Mouse (Mus musculus) C2C12 (cell line): ENCODE results near the gene Gtf2ird1. TPM values are rescaled to one million over a fixed set of nuclear protein-coding genes. Genes with fewer than 3 reads are reported as not detected.
A peak's percentile ranks its signal among the peaks of the same experiment; 100 is the strongest.

Source experiments
- H3K27me3 ChIP-seq: one replicate; pipeline ENCODE4 v1.6.1; 2011; ENCODE audit not compliant: control insufficient read depth, insufficient read depth, insufficient read length
- H3K36me3 ChIP-seq: one replicate; pipeline ENCODE4 v1.6.1; 2011; ENCODE audit not compliant: control insufficient read depth, insufficient read depth
- H3K4me3 ChIP-seq: one replicate; pipeline ENCODE4 v1.5.1; 2011; ENCODE audit warnings: mild to moderate bottlenecking, control low read depth; ENCODE audit not compliant: poor library complexity, insufficient read depth, severe bottlenecking
- H3K79me2 ChIP-seq: one replicate; pipeline ENCODE4 v1.6.1; 2011; ENCODE audit not compliant: control insufficient read depth, insufficient read depth
- H3K79me3 ChIP-seq: one replicate; pipeline ENCODE4 v1.6.1; 2011; ENCODE audit warnings: low read depth, control low read depth
- H3ac ChIP-seq: one replicate; pipeline ENCODE3; 2011; ENCODE audit warnings: low read depth; ENCODE audit not compliant: control insufficient read depth, insufficient read length
- CEBPB ChIP-seq: IDR thresholded peaks from one replicate; pipeline ENCODE4 v1.6.1; 2011; ENCODE audit warnings: low read depth, mild to moderate bottlenecking, control low read depth, moderate library complexity
- CTCF ChIP-seq: IDR thresholded peaks from one replicate; pipeline ENCODE4 v1.5.1; 2011; ENCODE audit not compliant: control insufficient read depth, insufficient read depth, insufficient read length
- FOSL1 ChIP-seq: IDR thresholded peaks from one replicate; pipeline ENCODE4 v1.8.0; 2011; ENCODE audit warnings: mild to moderate bottlenecking, low read length; ENCODE audit not compliant: poor library complexity, insufficient read depth, severe bottlenecking
- MAX ChIP-seq: IDR thresholded peaks from one replicate; pipeline ENCODE4 v1.6.1; 2011; ENCODE audit warnings: mild to moderate bottlenecking, control low read depth
- MYOD1 ChIP-seq: IDR thresholded peaks from one replicate; pipeline ENCODE4 v1.6.1; 2011; ENCODE audit warnings: low read depth; ENCODE audit not compliant: control insufficient read depth, insufficient read length
- MYOG ChIP-seq: IDR thresholded peaks from one replicate; pipeline ENCODE4 v1.6.1; 2011; ENCODE audit not compliant: control insufficient read depth, insufficient read length; ENCODE audit errors: extremely low read depth
- USF1 ChIP-seq: IDR thresholded peaks from one replicate; pipeline ENCODE4 v1.6.1; 2011; ENCODE audit warnings: low read depth, mild to moderate bottlenecking, control low read depth, moderate library complexity
- polyA plus RNA-seq: library from polyadenylated mRNA; unstranded; fragments of >200 nt; fragmentation: generic; extraction: Trizol; gene quantifications from one replicate; pipeline ENCODE4 v1.2.1, GENCODE M21; 2012; ENCODE audit warnings: missing spikeins

The Gtf2ird1 gene
- polyA plus RNA-seq, 1 experiment = 48.6 TPM

- no peaks in the 10 kb centered on the region for H3K27me3 ChIP-seq
- H3ac ChIP-seq = no peak overlapping the region
- peaks cover 20% of the 10 kb centered on the region for H3K79me2 ChIP-seq
- no peak overlapping the region for H3K4me3 ChIP-seq
- TF ChIP-seq USF1 (peak; percentile 85), MYOG (no peak), FOSL1 (peak; percentile 37)
- peaks cover 75% of the 10 kb centered on the region for H3K36me3 ChIP-seq
- peaks cover 1% of the 10 kb centered on the region for H3K79me3 ChIP-seq
Observed at GRCm38 (mm10) chr5:134408119-134408518, 48.4 kb downstream of the Gtf2ird1 start.

DNA sequence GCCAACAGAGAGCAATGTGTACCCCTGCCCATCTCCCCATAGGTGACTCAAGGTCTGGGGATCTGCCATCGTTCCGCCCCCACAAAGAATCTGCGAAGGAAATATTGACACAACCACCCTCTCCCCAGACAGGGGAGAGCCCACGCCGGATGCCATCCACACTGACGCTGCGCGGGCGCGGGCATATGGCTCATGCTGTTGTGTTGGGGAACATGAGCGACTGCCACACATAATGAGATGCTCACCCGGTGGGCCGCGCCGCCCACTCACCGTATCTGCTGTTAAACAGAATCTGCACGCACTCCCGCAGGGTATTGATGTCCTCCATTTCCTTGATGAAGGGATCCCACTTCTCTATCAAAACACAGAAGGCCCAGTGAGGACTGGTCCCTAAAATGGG, 54.7 kb downstream of the Gtf2ird1 start:
- no peak overlapping the region for H3K4me3 ChIP-seq
- TF ChIP-seq MAX = no peak
- TF ChIP-seq CTCF = no peak
- TF ChIP-seq MYOD1 = no peak
- TF ChIP-seq MYOG = no peak
- no peak for TF ChIP-seq CEBPB
- no peak for TF ChIP-seq USF1
- TF ChIP-seq FOSL1 = no peak
- H3K79me3 ChIP-seq = no peaks in the 10 kb centered on the region
- no peaks in the 10 kb centered on the region for H3K79me2 ChIP-seq
- no peaks in the 10 kb centered on the region for H3K27me3 ChIP-seq
- peaks cover 50% of the 10 kb centered on the region for H3K36me3 ChIP-seq
- no peak overlapping the region for H3ac ChIP-seq

GRCm38 (mm10) chr5:134397434-134398163, 58.9 kb downstream of the Gtf2ird1 start:
- Histone ChIP-seq H3ac (no peak overlapping the region), H3K4me3 (no peak overlapping the region), H3K27me3 (no peaks in the 10 kb centered on the region), H3K36me3 (peaks cover 41% of the 10 kb centered on the region), H3K79me3 (no peaks in the 10 kb centered on the region), H3K79me2 (no peaks in the 10 kb centered on the region)
- TF ChIP-seq MAX = no peak
- TF ChIP-seq CEBPB = no peak
- no peak for TF ChIP-seq CTCF
- TF ChIP-seq USF1 = no peak
- no peak for TF ChIP-seq FOSL1
- no peak for TF ChIP-seq MYOD1
- no peak for TF ChIP-seq MYOG

DNA sequence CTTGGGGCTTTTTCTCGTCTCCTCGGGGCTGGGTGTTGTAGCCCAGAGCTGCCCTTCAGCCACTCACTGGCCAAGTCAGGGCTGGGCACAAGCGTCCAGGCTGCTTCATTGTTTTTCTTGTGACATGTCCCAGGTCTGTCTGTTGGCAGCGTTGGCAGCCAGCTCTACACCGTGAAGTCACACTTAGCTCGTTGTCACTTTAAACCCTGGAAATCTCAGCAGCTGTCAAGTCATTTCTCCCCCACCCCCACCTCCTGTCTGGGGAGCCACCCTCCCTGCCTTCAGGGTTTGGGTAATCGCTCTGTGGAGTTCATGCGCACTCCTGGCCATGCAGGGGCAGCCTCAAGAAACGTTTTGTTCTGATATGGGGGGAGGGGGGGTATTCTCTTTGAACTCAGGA, 60.0 kb downstream of the Gtf2ird1 start:
- TF ChIP-seq USF1 (no peak), CTCF (no peak), CEBPB (no peak), MAX (no peak), MYOD1 (no peak), MYOG (no peak), FOSL1 (no peak)
- H3K36me3 ChIP-seq = peaks cover 52% of the 10 kb centered on the region

DNA sequence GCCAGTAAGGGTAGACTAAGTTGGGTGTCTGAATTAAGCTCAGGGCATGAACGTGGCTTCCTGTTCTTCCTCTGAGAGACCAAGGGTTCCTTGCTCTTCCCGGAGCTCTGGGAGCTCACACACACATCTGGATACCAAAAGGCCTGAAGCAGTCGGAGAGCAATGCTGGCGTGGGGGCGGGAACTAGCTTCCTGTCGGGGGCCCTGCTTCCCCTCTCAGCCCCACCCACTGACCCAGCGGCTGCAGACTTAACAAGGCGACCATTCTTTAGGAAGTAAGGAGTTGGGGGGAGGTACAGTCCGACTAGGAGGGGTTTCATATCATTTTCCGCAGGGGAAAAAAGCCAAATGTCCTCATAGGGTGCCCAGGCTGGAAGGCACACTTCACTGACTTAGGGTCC, 61.9 kb downstream of the Gtf2ird1 start:
- peaks cover 57% of the 10 kb centered on the region for H3K36me3 ChIP-seq

More for the DNA sequence above, 60.0 kb downstream of the Gtf2ird1 start:
- no peaks in the 10 kb centered on the region for H3K79me3 ChIP-seq
- H3K4me3 ChIP-seq = no peak overlapping the region
- H3ac ChIP-seq = no peak overlapping the region
- H3K79me2 ChIP-seq = no peaks in the 10 kb centered on the region
- no peaks in the 10 kb centered on the region for H3K27me3 ChIP-seq

DNA sequence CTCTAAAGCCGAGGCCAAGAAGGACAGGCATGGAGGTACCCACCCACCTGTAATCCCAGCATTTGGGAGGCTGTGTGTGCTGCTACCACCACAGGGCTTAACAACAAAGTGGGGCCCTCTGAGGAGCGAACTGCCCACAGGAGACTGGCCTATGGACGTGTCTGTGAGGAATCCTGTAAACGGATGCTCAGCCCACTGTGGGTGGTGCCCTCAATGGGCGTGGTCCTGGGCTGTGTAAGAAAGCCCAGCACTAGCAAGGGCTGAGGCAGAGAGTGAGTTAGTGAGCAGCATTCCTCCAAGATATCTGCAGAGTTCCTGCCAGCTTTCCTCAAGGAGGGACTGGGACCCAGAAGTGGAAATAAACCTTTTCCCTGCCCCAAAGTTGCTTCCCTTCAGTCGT, 62.9 kb downstream of the Gtf2ird1 start:
- no peak overlapping the region for H3ac ChIP-seq
- H3K79me2 ChIP-seq = no peaks in the 10 kb centered on the region
- H3K79me3 ChIP-seq = no peaks in the 10 kb centered on the region
- no peaks in the 10 kb centered on the region for H3K27me3 ChIP-seq
- H3K36me3 ChIP-seq = peaks cover 55% of the 10 kb centered on the region
- TF ChIP-seq FOSL1 = no peak
- TF ChIP-seq USF1 = no peak
- TF ChIP-seq MAX = no peak
- TF ChIP-seq MYOG = no peak
- H3K4me3 ChIP-seq = no peak overlapping the region

More for the DNA sequence above, 61.9 kb downstream of the Gtf2ird1 start:
- TF ChIP-seq CEBPB (no peak), USF1 (no peak), MYOG (no peak), CTCF (no peak), FOSL1 (no peak), MAX (no peak), MYOD1 (no peak)
- no peaks in the 10 kb centered on the region for H3K27me3 ChIP-seq
- H3K79me3 ChIP-seq = no peaks in the 10 kb centered on the region
- H3K79me2 ChIP-seq = no peaks in the 10 kb centered on the region
- no peak overlapping the region for H3K4me3 ChIP-seq
- no peak overlapping the region for H3ac ChIP-seq
